Mouse (Mus musculus) c-Kit-positive CD71-negative TER-119-negative erythroid progenitor cells, embryonic 14.5 days (primary cell): Measurements from ENCODE around the gene Chaf1a.
"Not testable (repeated sequence)": the region's sequence is repeated elsewhere in the genome, so short reads cannot be mapped to it uniquely, and the experiment has no call there.

Experiments
- DNase-seq: peaks from one replicate; pipeline ENCODE4 v3.0.0-alpha.2; 2013; ENCODE audit warnings: low read depth

Gene Chaf1a

GRCm38 (mm10) chr17:56038583-56039261, 1.5 kb upstream of the Chaf1a start:
- no peak for DNase-seq

DNA sequence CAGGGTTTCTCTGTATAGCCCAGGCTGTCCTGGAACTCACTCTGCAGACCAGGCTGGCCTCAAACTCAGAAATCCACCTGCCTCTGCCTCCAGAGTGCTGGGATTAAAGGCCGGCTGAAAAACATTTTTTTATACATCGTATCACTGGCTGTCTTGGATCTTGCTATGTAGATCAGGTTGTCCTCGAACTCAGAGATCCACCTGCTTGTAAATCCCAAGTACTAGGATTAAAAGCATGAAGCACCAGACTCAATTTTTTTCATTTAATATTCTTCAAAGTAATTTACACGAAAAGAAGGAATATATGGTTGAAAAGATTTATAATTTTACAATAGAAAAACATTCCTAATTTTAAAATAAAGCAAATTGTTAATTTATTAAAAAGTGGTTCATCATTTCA, 894 bp upstream of the Chaf1a start:
- no peak for DNase-seq

- peak; percentile 20 for DNase-seq
Measured at GRCm38 (mm10) chr17:56040857-56041163, 571 bp downstream of the Chaf1a start.

DNA sequence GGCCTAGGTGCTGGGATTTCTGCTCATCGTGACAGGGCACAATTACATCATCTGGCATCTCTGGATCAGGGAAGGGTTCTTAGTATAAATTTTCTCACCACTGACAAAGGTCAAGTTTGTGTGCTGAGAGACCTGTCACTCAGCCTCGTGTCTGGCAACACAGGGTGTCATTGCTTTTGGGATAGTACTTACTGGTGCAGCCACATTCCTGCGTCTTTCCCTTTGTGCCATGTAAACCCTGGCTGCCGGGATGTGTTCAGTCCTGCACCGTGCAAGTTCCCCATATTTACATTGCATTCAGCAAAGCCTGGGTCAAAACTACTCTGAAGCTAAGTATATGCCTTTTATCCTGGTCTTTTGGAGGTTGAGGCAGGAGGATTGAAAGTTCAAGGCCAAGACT, 11.1 kb downstream of the Chaf1a start:
- no peak for DNase-seq

DNA sequence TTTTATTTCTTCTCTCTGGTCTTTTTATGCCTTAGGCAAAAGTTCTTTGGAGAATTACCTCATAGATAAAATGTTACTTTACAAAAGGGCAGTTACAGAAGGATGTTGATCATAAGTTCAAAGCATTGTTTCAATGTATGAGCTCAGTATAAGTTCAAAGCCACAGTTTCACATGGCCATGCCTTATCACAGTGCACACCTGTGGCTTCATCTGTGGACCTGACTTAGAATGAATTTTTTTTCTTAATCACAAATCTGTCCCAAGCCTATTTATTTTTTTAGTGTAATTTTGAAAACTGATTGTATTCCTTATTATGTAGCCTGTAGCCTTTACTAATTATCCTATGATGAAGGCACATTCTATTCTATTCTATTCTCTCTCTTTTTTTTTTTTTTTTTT, 14.7 kb downstream of the Chaf1a start:
- DNase-seq = no peak

DNA sequence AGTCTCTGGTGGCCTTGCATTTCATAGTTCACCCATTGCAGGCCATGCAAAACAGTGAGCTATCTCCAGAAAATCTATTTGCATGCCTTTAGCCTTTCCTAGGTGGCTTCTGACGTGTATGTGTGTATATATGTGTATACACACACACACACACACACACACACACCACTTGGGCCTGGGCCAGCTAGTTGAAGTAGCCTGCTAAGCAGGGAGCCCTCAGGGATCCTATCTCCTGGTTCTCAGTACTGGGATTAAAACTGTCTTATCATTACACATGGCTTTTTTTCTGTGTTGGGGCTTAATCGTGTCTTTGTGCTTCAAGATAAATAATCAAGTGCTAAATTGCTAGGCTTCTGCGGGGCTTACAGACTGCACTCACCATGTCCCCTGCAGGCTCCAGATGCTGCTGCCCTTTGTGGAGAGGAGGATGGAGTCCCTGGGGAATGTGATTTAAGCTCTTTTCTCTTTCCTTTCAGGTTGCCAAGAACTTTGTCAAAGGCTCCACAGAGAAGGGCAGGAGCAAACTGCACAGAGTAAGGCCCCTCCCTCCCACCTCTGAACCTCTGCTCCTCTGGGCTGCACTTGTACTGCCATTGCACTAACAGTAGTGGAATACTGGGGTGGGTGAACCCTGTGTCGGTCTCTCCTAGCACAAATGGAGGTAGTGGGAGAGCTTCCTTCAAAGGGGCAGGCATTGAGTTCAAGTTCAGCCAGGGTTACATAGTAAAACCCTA, 15.9 kb downstream of the Chaf1a start:
- no peak for DNase-seq

DNA sequence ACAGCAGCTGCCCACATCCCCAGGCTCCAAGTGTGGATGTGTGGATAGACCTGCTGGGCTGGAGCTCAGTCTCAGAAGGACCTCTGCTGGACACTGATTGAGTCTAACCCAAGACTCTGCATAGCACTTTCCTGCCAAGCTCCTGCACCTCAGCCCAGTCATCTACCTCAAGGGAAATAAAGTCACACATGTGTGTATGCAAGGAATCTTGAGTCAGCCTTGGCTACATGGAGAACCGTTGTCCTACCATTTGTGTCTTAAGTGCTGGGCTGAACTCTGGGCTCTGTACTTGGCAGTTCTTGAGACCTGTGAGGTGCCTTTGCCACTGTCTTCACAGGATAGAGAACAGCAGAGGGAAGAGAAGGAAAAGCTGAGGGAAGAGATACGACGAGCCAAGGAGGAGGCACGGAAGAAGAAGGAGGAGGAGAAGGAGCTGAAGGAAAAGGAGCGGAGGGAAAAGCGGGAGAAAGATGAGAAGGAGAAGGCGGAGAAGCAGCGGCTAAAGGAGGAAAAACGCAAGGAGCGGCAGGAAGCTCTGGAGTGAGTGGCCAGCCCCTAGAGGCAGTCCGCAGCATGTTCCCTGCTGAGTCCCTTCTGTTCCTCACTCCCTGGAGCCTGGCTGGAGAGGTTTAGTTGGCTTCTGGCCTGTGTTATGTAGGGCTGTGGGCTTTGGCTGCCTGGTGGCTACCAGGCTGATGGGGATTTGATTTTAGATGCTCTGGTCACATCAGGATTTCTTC, 17.3 kb downstream of the Chaf1a start:
- no peak for DNase-seq

GRCm38 (mm10) chr17:56062081-56062480, 21.8 kb downstream of the Chaf1a start:
- no peak for DNase-seq

GRCm38 (mm10) chr17:56065715-56066114, 25.5 kb downstream of the Chaf1a start:
- DNase-seq = not testable (repeated sequence)

GRCm38 (mm10) chr17:56066451-56066850, 26.2 kb downstream of the Chaf1a start:
- no peak for DNase-seq

GRCm38 (mm10) chr17:56069066-56069465, 28.8 kb downstream of the Chaf1a start:
- DNase-seq = no peak

GRCm38 (mm10) chr17:56071126-56071525, 30.9 kb downstream of the Chaf1a start:
- no peak for DNase-seq

GRCm38 (mm10) chr17:56072243-56072642, 32.0 kb downstream of the Chaf1a start:
- DNase-seq = no peak

- peak; percentile 86 for DNase-seq
Measured at GRCm38 (mm10) chr17:56074097-56074826, 34.0 kb downstream of the Chaf1a start.

DNA sequence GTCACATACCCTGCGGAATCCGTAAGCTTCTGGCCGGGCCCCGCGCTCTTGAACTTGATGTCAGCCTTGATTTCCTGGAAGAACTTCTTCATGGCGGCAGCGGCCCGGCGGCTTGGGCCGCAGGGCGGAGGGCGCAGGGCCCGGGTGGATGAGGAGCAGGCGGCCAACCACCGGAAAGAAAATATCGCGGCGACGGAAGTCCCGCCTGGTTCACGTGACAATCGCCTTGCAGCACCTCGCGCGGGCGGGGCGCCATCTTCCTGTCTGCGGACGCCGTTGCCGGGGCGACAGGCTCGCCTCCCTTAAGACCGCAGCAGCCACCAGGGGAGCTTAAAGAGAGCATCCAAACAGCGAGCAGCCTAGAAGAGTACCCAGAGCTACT, 34.6 kb downstream of the Chaf1a start, which contains the start of gene Ubxn6:
Ubxn6 (minus strand) TSS at position 202 of the 382 bp plus-strand sequence.
- DNase-seq = peak; percentile 92

DNA sequence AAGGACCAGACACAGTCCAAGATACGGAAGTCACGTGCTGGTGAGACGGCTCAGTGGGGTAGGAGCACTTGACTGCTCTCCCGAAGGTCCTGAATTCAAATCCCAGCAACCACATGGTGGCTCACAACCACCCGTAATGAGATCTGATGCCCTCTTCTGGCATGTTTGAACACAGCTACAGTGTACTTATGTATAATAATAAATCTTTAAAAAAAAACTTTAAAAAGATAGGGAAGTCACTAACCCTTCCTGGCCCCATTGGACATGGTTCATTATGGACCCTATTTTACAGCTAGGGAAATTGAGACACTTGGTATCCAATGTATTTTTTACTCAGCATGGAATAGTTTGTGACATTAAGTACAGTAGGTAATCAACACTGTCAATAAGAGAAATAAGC, 37.3 kb downstream of the Chaf1a start:
- no peak for DNase-seq

GRCm38 (mm10) chr17:56078361-56078760, 38.1 kb downstream of the Chaf1a start:
- not testable (repeated sequence) for DNase-seq

GRCm38 (mm10) chr17:56078880-56079795, 38.9 kb downstream of the Chaf1a start, which contains the start of gene Hdgfl2:
Gene Hdgfl2 (plus strand): TSS chr17:56079634.
- peak; percentile 99 for DNase-seq

DNA sequence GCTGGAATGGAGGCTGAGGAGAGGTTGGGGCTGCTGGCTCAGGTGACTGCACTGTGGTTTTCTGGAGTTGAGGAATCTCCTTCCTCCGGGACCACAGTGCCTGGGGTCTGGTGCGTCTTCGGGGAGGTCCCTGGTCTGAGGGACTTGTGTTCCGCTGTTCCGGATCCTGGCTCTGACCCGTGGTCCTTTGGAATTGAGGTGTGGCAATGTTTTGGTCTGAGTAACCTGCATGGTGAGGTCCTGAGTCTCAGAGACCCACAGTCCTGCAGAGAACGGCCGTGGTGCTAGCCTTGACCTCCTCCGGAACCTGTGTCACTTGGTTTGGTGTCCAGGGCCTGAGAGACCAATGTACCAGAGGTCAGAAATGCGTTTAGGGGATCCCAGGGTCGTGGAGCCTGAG, 39.7 kb downstream of the Chaf1a start:
- DNase-seq = no peak

GRCm38 (mm10) chr17:56080781-56081585, 40.7 kb downstream of the Chaf1a start:
- no peak for DNase-seq
